Mouse (Mus musculus) spleen, adult 2 months (tissue): Measurements from ENCODE around the gene Shisa2.

Source experiments
- CTCF ChIP-seq: fragments of 200-500 bp; IDR thresholded peaks from 2 replicates; pipeline ENCODE4 v1.5.1; 2011; ENCODE audit warnings: mild to moderate bottlenecking, inconsistent platforms; ENCODE audit not compliant: insufficient read depth, insufficient read length, insufficient replicate concordance; ENCODE audit errors: extremely low read depth
- POLR2A ChIP-seq: fragments of 200-500 bp; IDR thresholded peaks from 2 replicates; pipeline ENCODE4 v1.6.1; 2011; ENCODE audit warnings: low read depth, low read length, inconsistent platforms

DNA sequence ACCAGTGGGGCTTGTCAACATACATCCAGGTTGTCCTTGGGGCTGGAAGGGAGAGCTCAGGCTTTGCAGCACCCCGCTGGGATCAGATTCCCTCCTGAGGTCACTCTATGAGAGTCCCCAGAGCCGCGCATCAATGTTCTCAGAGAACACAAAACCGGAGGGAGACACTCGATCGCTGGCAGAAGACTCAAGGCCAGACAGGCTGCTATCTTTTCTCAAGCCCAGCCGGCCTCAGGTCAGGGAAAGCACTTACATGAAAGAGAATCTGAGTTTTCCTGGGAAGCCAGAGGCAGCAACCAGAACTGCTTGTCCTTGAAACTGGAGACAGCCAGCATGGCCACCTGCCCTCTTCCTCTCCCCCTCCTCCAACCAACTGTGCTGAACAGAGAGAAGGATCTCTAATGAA, 52.5 kb downstream of the Shisa2 start:
- TF ChIP-seq POLR2A = no peak
- TF ChIP-seq CTCF = no peak
